Mouse (Mus musculus) liver, adult 2 months (tissue): Measurements from ENCODE around the gene Ccdc115.

Experiments used
- CTCF ChIP-seq: fragments of 200-500 bp; IDR thresholded peaks from 2 replicates; pipeline ENCODE4 v1.5.1; 2011; ENCODE audit warnings: low read depth, low read length, control low read depth
- POLR2A ChIP-seq: fragments of 200-500 bp; IDR thresholded peaks from 2 replicates; pipeline ENCODE4 v1.6.1; 2011; ENCODE audit warnings: low read length, control low read depth; ENCODE audit not compliant: insufficient read depth; ENCODE audit errors: extremely low read depth

DNA sequence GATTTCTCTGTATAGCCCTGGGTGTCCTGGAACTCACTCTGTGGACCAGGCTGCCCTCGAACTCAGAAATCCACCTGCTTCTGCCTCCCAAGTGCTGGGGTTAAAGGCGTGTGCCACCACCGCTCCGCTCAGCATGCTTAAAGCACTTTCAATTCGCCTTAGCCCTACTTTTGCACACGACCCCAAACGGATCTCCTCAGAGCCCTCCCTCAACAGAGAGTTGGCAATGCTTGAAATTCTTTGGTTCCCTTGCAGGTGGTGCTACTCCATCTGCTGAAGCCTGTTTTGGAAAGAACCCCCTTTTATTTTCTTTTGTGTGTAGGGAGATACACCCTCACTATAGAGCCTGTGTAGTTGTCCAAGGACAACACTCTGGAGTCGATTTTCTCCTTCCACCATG is 19.0 kb upstream of the Ccdc115 start:
- TF ChIP-seq POLR2A (no peak), CTCF (no peak)
